Mouse (Mus musculus) spleen, adult 2 months (tissue): ENCODE results near the gene Ltbp3. TPM values are rescaled to one million over a fixed set of nuclear protein-coding genes. Genes with fewer than 3 reads are reported as not detected.

Source experiments
- DNase-seq, 2 experiments: peaks; one replicate each; pipeline versions ENCODE4 v3.0.0 to v3.0.0-alpha.2; 2012 to 2021; ENCODE audit warnings: low spot score in 2 of 2, low read depth in 1 of 2
- H3K27ac ChIP-seq: fragments of 200-500 bp; 2 replicates; pipeline ENCODE4 v1.5.1; 2012; ENCODE audit warnings: low read length, inconsistent platforms; ENCODE audit not compliant: insufficient read depth
- H3K27me3 ChIP-seq: fragments of 200-500 bp; 2 replicates; pipeline ENCODE4 v1.6.1; 2012; ENCODE audit warnings: mild to moderate bottlenecking, moderate library complexity, low read length, inconsistent platforms; ENCODE audit not compliant: control insufficient read depth, insufficient read depth
- H3K36me3 ChIP-seq: fragments of 200-500 bp; 2 replicates; pipeline ENCODE4 v1.6.1; 2012; ENCODE audit warnings: mild to moderate bottlenecking, low read length, inconsistent platforms; ENCODE audit not compliant: control insufficient read depth, insufficient read depth
- H3K4me1 ChIP-seq: fragments of 200-500 bp; 2 replicates; pipeline ENCODE4 v1.6.1; 2011; ENCODE audit warnings: inconsistent platforms; ENCODE audit not compliant: control insufficient read depth, insufficient read depth, insufficient read length
- H3K4me3 ChIP-seq: fragments of 200-500 bp; 2 replicates; pipeline ENCODE4 v1.5.1; 2011; ENCODE audit warnings: mild to moderate bottlenecking, inconsistent platforms; ENCODE audit not compliant: insufficient read depth, insufficient read length; ENCODE audit errors: extremely low read depth
- CTCF ChIP-seq: fragments of 200-500 bp; IDR thresholded peaks from 2 replicates; pipeline ENCODE4 v1.5.1; 2011; ENCODE audit warnings: mild to moderate bottlenecking, inconsistent platforms; ENCODE audit not compliant: insufficient read depth, insufficient read length, insufficient replicate concordance; ENCODE audit errors: extremely low read depth
- POLR2A ChIP-seq: fragments of 200-500 bp; IDR thresholded peaks from 2 replicates; pipeline ENCODE4 v1.6.1; 2011; ENCODE audit warnings: low read depth, low read length, inconsistent platforms
- WGBS: fragments of 180-500 bp; shearing (Covaris S2); methylation state at CpG from one replicate; pipeline ENCODE4 v1.1.7; 2018; 5-methylcytosine and 5-hydroxymethylcytosine counted together
- polyA plus RNA-seq: library from polyadenylated mRNA; depleted of rRNA; stranded (reverse); fragments of >200 nt; gene quantifications from 2 replicates; pipeline ENCODE4 v1.2.3, GENCODE M21; 2012

Ltbp3 gene
- polyA plus RNA-seq, 1 experiment = 22.5 TPM

GRCm38 (mm10) chr19:5750951-5751350, 10.2 kb downstream of the Ltbp3 start:
- TF ChIP-seq CTCF = no peak
- TF ChIP-seq POLR2A = no peak
- DNase-seq = no peak
- H3K4me1 ChIP-seq = peaks cover 3% of the 10 kb centered on the region; the same call in 1 of the 2 replicates
- WGBS = 69% methylated on average over 22 of the region's 22 CpGs
- no peak overlapping the region for H3K4me3 ChIP-seq
- H3K36me3 ChIP-seq = no peaks in the 10 kb centered on the region
- no peak overlapping the region for H3K27ac ChIP-seq
- no peaks in the 10 kb centered on the region for H3K27me3 ChIP-seq

DNA sequence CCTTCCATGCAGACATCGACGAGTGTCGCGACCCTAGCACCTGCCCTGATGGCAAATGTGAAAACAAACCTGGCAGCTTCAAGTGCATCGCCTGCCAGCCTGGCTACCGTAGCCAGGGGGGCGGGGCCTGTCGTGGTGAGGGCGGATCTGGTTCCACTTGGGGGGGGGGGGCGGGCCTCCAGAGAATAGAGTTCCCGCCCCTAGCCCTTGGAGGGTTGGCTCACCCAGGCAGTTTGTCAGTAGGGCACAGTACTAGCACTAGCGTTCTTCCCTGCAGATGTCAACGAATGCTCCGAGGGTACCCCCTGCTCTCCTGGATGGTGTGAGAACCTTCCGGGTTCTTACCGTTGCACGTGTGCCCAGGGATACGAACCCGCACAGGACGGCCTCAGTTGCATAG, 11.0 kb downstream of the Ltbp3 start:
- Histone ChIP-seq H3K27me3 (no peaks in the 10 kb centered on the region), H3K27ac (no peak overlapping the region), H3K4me3 (no peak overlapping the region; the same call in 1 of the 2 replicates), H3K36me3 (no peaks in the 10 kb centered on the region), H3K4me1 (peaks cover 3% of the 10 kb centered on the region; the same call in 1 of the 2 replicates)
- 35% methylated on average over 19 of the region's 20 CpGs for WGBS
- DNase-seq = no peak
- TF ChIP-seq CTCF = no peak
- no peak for TF ChIP-seq POLR2A

GRCm38 (mm10) chr19:5756321-5756985, 15.7 kb downstream of the Ltbp3 start:
- no peak overlapping the region for H3K27ac ChIP-seq
- H3K4me3 ChIP-seq = no peak overlapping the region
- H3K4me1 ChIP-seq = no peaks in the 10 kb centered on the region; the same call in none of the 2 replicates
- peaks cover 32% of the 10 kb centered on the region for H3K36me3 ChIP-seq
- WGBS = 44% methylated on average over 29 of the region's 29 CpGs
- no peak for DNase-seq
- TF ChIP-seq CTCF = no peak
- no peak for TF ChIP-seq POLR2A
- H3K27me3 ChIP-seq = no peaks in the 10 kb centered on the region

DNA sequence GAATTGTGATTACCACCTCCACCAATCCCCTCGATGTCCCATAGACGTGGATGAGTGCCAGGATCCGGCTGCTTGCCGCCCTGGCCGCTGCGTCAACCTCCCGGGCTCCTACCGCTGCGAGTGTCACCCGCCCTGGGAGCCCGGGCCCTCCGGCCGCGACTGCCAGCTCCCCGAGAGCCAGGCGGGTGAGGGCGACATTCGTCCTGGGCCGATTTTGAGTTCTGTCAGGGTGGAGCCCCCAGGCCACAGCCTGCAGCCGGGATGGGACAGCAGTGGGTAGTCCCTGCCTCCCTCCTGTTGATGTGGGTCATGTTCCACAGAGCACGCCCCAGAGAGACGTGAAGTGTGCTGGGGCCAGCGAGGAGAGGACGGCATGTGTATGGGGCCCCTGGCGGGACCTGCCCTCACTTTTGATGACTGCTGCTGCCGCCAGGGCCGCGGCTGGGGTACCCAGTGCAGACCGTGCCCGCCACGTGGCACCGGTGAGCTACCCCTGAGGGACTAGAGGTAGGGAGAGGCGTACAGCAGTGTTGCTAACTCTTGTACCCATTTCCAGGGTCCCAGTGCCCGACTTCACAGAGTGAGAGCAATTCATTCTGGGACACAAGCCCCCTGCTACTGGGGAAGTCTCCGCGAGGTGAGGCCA, 16.4 kb downstream of the Ltbp3 start:
- Histone ChIP-seq H3K36me3 (peaks cover 32% of the 10 kb centered on the region), H3K4me1 (no peaks in the 10 kb centered on the region; the same call in 1 of the 2 replicates), H3K27ac (no peak overlapping the region), H3K4me3 (no peak overlapping the region), H3K27me3 (no peaks in the 10 kb centered on the region)
- no peak for DNase-seq
- TF ChIP-seq CTCF = no peak
- TF ChIP-seq POLR2A = no peak
- WGBS = 48% methylated on average over 36 of the region's 36 CpGs

DNA sequence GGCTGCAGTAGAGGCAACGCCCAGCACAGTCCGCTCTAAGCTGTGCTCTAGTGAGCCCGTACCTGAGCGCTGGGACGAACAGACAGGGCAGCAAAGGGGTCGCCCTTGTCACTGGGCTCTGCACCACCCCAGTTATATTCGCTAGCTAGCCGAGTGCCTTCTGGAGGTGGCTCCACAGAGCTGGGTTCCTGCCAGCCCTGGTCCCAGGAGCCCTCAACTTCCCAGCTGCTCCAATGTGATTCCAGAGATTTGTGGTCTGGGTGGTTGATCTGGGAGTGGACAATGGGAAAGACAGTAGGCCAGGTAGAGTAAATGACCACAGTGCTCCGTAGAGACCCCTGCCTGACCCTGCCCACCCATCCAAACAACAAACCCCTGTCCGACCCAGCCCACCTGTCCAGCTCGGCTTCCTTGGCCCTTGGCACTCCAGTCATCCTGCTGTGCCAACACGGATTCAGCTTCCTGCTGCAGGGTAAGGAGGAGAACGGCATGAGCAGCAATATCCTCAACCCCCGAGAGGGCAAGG, 18.2 kb downstream of the Ltbp3 start:
- Histone ChIP-seq H3K36me3 (peaks cover 40% of the 10 kb centered on the region), H3K27ac (no peak overlapping the region), H3K27me3 (no peaks in the 10 kb centered on the region), H3K4me3 (no peak overlapping the region), H3K4me1 (no peaks in the 10 kb centered on the region; the same call in 1 of the 2 replicates)
- WGBS = 94% methylated on average over 14 of the region's 14 CpGs
- TF ChIP-seq POLR2A = no peak
- no peak for TF ChIP-seq CTCF
- no peak for DNase-seq

DNA sequence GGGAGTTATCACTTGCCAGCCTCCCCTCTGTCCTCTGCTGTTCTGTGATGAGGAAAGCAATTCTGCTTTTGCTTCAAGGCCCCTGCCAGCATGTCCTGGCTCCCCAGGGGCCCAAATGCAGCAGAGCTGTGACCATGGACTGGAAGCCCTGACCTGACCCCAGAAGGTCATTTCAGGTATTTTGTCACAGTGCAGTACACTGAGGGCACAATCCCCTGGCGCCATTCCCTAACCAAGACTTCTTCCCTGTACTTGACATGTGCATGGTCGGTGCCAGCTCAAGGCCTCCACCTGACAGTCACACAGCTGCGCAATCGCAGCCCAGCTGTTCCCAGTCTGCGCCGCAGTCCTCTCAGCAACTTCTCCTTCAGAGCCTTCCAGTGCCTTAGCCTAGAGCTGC, 22.5 kb downstream of the Ltbp3 start:
- Histone ChIP-seq H3K4me3 (no peak overlapping the region), H3K27me3 (no peaks in the 10 kb centered on the region), H3K4me1 (no peaks in the 10 kb centered on the region), H3K36me3 (peaks cover 56% of the 10 kb centered on the region), H3K27ac (no peak overlapping the region)
- TF ChIP-seq POLR2A (no peak), CTCF (no peak)
- no peak for DNase-seq
- 95% methylated on average over 6 of the region's 6 CpGs for WGBS
